Mouse (Mus musculus): ENCODE measurements around the gene Tex9. TPM values are rescaled to one million over a fixed set of nuclear protein-coding genes. Genes with fewer than 3 reads are reported as not detected.
A peak's percentile ranks its signal among the peaks of the same experiment; 100 is the strongest.

Tex9 gene
- polyA plus RNA-seq, 1 experiment = 14.0 TPM

DNA sequence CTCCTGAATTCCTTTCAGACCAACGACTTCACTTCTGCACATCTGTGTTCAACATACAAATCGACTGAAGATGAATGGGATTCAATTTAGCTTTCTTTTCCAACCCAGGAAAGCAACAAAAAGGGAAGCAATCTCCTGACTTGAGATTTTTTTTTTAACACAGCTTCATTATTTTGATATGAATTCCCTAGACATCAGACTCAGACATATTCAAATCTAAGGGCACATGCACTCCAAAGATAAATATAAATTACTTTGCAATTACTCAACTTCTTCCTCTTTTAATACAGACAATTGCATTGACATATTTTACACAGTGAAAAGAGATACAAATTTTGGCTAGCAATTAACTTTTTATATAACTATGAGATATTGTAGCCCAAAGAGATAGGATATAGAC, 4.7 kb upstream of the Tex9 start:
- no peak overlapping the region for H3K4me3 ChIP-seq (replicated peaks; ENCODE audit: insufficient read depth, low read depth, low read length)
- H3K27me3 ChIP-seq (ENCODE audit: control insufficient read depth, insufficient read depth, low read length) = no peaks in the 10 kb centered on the region
- TF ChIP-seq CTCF (IDR thresholded peaks at IDR 0.05; ENCODE audit: borderline replicate concordance, insufficient read depth, low read depth, low read length) (no peak), POLR2A (IDR thresholded peaks at IDR 0.05; ENCODE audit: borderline replicate concordance, insufficient read depth, low read length) (no peak)
- DNase-seq = no peak
- 67% methylated on average over 2 of the region's 2 CpGs for WGBS
- no peak overlapping the region for H3K27ac ChIP-seq (ENCODE audit: insufficient read depth, low read length)
- no peaks in the 10 kb centered on the region for H3K4me1 ChIP-seq (ENCODE audit: control insufficient read depth, insufficient read depth, low read length)

DNA sequence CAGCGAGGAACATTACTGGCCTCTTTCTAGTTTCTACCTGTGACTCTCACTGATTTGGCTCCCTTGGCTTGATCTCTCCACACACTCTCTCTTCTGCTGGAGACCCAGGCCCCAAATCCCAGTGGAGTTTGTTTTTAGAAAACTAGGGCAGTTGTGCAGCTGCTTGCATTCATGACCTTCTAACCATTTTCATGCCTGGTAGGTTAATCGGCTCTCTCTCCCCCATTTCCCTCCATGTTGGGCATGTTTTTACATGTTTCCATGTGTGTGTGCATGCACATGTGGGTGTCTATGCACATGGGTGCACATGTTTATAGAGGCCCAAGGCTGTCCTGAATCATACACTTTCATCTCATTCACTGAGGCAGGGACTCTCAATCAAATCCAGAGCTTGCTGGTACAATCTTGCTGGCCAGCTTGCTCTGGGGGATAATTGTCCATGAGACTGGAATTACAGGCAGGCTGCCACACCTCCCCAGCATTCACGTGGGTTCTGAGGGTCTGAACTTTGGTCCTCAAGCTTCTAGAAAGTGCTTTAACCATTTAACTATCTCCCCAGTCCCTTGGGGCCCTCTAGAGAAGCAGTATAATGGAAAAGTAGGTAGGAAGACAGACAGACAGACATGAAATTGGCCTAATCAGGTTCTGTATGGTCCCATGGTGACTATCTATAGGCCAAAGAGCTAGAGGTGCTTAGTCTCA, 2.1 kb upstream of the Tex9 start:
- H3K4me1 ChIP-seq (ENCODE audit: control insufficient read depth, insufficient read depth, low read length) = no peaks in the 10 kb centered on the region
- 79% methylated on average over 3 of the region's 3 CpGs for WGBS
- H3K27ac ChIP-seq (ENCODE audit: insufficient read depth, low read length) = no peak overlapping the region
- TF ChIP-seq POLR2A (IDR thresholded peaks at IDR 0.05; ENCODE audit: borderline replicate concordance, insufficient read depth, low read length) (no peak), CTCF (IDR thresholded peaks at IDR 0.05; ENCODE audit: borderline replicate concordance, insufficient read depth, low read depth, low read length) (no peak)
- no peaks in the 10 kb centered on the region for H3K27me3 ChIP-seq (ENCODE audit: control insufficient read depth, insufficient read depth, low read length)
- no peak for DNase-seq
- H3K4me3 ChIP-seq (replicated peaks; ENCODE audit: insufficient read depth, low read depth, low read length) = no peak overlapping the region

DNA sequence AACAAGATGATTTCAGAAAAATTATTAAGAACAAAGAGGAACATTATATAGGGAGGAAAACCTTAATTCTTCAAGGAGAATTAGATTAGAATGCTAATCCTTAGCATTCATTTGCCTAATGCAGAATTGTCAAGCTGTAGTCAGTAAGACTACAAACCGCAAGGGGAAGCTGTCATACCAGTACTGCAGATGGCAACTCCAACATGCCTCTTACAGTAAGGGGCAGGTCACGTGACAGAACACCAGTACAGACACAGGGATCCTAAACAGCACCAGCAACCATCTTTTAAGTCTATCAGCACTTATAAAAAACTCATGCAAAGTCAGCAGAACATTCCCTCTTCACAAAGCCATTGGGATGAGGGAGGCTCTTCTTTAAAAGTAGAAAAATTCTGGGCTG, 1.5 kb upstream of the Tex9 start:
- TF ChIP-seq CTCF (IDR thresholded peaks at IDR 0.05; ENCODE audit: borderline replicate concordance, insufficient read depth, low read depth, low read length) (no peak), POLR2A (IDR thresholded peaks at IDR 0.05; ENCODE audit: borderline replicate concordance, insufficient read depth, low read length) (no peak)
- Histone ChIP-seq H3K4me3 (replicated peaks; ENCODE audit: insufficient read depth, low read depth, low read length) (no peak overlapping the region), H3K27ac (ENCODE audit: insufficient read depth, low read length) (no peak overlapping the region), H3K27me3 (ENCODE audit: control insufficient read depth, insufficient read depth, low read length) (no peaks in the 10 kb centered on the region), H3K4me1 (ENCODE audit: control insufficient read depth, insufficient read depth, low read length) (no peaks in the 10 kb centered on the region)
- no peak for DNase-seq
- WGBS = 87% methylated on average over 2 of the region's 2 CpGs

DNA sequence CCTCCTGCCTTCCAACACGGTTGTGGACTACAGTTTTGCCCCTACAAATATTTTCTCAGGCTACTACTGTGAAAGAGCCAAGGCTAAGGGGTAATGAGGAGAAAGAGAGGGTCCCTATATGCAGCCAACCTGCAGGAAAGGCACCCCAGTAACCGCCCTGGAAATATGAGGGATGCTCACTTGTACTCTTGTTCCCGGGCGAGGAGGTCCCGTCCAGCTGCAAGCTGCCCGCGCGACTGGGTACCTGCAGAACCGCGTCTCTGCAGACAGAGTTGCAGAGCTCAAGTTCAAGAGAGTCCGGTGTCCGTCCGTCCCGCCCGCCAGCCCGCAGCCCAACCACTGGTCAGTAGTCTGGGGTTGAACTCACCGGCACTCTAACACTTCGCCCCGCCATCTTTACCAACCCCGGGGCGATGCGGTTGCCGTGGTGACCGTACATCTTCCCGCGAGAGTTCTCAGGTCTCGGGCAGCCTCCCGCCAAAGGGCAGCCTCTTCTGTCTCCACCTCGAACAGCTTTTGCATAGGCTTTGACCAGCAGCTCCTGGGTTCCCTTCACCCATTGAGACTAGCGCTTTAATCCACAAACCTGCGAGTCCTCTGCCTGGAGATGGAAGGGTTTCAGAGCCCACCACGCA, 336 bp downstream of the Tex9 start:
- H3K27ac ChIP-seq (ENCODE audit: insufficient read depth, low read length) = peak overlapping the region; percentile 60; the same call in 1 of the 2 replicates
- TF ChIP-seq CTCF (IDR thresholded peaks at IDR 0.05; ENCODE audit: borderline replicate concordance, insufficient read depth, low read depth, low read length) (no peak), POLR2A (IDR thresholded peaks at IDR 0.05; ENCODE audit: borderline replicate concordance, insufficient read depth, low read length) (peak; percentile 85; the same call in 1 of the 2 replicates)
- H3K4me1 ChIP-seq (ENCODE audit: control insufficient read depth, insufficient read depth, low read length) = no peaks in the 10 kb centered on the region
- peak overlapping the region; percentile 81 for H3K4me3 ChIP-seq (replicated peaks; ENCODE audit: insufficient read depth, low read depth, low read length)
- H3K27me3 ChIP-seq (ENCODE audit: control insufficient read depth, insufficient read depth, low read length) = no peaks in the 10 kb centered on the region
- 1% methylated on average over 32 of the region's 32 CpGs for WGBS
- DNase-seq = peak; percentile 89 to 90

DNA sequence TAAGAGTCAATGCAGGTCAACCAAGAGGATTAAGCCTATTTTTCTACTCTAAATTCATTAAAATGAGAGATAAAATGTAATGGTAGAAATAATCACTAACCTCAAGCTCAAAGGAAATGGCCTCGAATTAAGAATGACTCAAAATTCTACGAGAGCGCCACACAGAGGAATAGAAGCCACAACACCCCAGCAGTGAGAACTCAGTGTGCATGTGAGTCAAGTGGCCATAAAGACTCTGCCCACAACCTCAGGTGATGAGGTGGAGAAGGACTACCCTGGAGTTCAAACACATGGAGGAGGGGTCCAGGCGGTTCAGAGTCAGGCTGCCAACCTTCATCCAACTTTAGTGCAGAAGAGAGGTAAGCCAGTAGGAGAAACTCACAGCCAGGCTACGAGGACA, 2.9 kb downstream of the Tex9 start:
- H3K27ac ChIP-seq (ENCODE audit: insufficient read depth, low read length) = no peak overlapping the region
- no peak overlapping the region for H3K4me3 ChIP-seq (replicated peaks; ENCODE audit: insufficient read depth, low read depth, low read length)
- 93% methylated on average over 5 of the region's 5 CpGs for WGBS
- DNase-seq = no peak
- H3K27me3 ChIP-seq (ENCODE audit: control insufficient read depth, insufficient read depth, low read length) = no peaks in the 10 kb centered on the region
- TF ChIP-seq POLR2A (IDR thresholded peaks at IDR 0.05; ENCODE audit: borderline replicate concordance, insufficient read depth, low read length) (no peak), CTCF (IDR thresholded peaks at IDR 0.05; ENCODE audit: borderline replicate concordance, insufficient read depth, low read depth, low read length) (no peak)
- H3K4me1 ChIP-seq (ENCODE audit: control insufficient read depth, insufficient read depth, low read length) = no peaks in the 10 kb centered on the region

DNA sequence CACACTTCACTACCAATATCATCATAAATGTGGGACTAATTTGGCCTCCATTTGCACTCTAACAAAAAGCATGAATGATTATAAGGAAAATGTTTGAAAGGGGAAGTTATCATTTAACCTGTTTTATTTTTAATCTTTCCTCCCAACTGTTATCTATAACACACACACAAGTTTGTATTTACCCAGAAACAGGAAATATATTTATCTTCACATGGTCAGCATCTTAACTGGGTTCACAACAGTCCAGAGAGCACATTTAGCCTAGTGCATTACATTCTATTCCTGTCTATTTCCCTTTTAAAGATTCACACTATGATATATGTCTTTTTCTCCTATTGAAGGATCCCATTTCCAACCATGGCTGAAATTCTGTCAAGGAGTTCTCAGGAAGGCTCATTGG, 3.5 kb downstream of the Tex9 start:
- Histone ChIP-seq H3K4me3 (replicated peaks; ENCODE audit: insufficient read depth, low read depth, low read length) (no peak overlapping the region), H3K27ac (ENCODE audit: insufficient read depth, low read length) (no peak overlapping the region), H3K4me1 (ENCODE audit: control insufficient read depth, insufficient read depth, low read length) (no peaks in the 10 kb centered on the region), H3K27me3 (ENCODE audit: control insufficient read depth, insufficient read depth, low read length) (no peaks in the 10 kb centered on the region)
- TF ChIP-seq CTCF (IDR thresholded peaks at IDR 0.05; ENCODE audit: borderline replicate concordance, insufficient read depth, low read depth, low read length) (no peak), POLR2A (IDR thresholded peaks at IDR 0.05; ENCODE audit: borderline replicate concordance, insufficient read depth, low read length) (no peak)
- DNase-seq = no peak

DNA sequence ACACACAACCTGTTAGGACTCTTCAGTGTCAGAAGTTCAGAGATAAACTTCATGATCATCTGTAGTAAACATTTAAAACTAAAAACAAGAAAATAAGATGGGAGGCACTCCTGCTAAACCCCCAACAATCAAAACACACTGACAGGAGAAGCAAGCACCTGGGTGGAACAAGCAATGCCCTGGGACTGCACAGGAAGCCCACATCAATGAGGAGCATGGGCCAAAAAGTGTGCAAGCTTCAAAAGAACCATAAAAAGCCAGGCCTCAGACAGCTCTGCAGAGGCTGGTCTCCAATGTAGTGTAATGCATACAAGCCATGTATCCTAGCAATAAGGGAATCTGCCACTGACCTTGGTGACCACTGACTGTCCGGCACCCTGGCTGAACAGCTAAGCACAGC, 12.7 kb downstream of the Tex9 start:
- Histone ChIP-seq H3K4me1 (ENCODE audit: control insufficient read depth, insufficient read depth, low read length) (no peaks in the 10 kb centered on the region; the same call in 1 of the 2 replicates), H3K4me3 (replicated peaks; ENCODE audit: insufficient read depth, low read depth, low read length) (no peak overlapping the region), H3K27ac (ENCODE audit: insufficient read depth, low read length) (no peak overlapping the region), H3K27me3 (ENCODE audit: control insufficient read depth, insufficient read depth, low read length) (no peaks in the 10 kb centered on the region)
- no peak for TF ChIP-seq POLR2A (IDR thresholded peaks at IDR 0.05; ENCODE audit: borderline replicate concordance, insufficient read depth, low read length)
- TF ChIP-seq CTCF (IDR thresholded peaks at IDR 0.05; ENCODE audit: borderline replicate concordance, insufficient read depth, low read depth, low read length) = no peak
- no peak for DNase-seq
- 87% methylated on average over 1 of the region's 1 CpGs for WGBS

DNA sequence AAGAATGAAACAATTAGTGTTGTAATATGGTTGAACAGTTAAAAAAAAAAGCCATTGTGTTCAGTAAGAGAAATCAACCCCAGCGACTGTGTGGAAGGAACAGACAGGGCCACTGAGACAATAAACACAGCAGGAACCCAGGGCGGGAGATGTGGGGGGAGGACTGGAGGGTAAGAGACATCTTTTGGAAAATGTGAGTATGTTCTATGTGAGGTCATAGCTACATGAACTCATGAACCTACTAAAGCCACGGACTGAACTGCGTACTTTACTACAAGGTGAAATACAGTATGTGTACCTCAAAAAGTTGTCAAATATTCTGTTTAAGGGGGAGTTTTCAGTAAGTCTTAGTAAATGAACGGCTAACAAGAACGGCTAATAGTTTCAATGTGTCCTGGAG, 14.7 kb downstream of the Tex9 start:
- no peak overlapping the region for H3K27ac ChIP-seq (ENCODE audit: insufficient read depth, low read length)
- no peak for DNase-seq
- TF ChIP-seq CTCF (IDR thresholded peaks at IDR 0.05; ENCODE audit: borderline replicate concordance, insufficient read depth, low read depth, low read length) = no peak
- TF ChIP-seq POLR2A (IDR thresholded peaks at IDR 0.05; ENCODE audit: borderline replicate concordance, insufficient read depth, low read length) = no peak
- H3K4me3 ChIP-seq (replicated peaks; ENCODE audit: insufficient read depth, low read depth, low read length) = no peak overlapping the region
- H3K4me1 ChIP-seq (ENCODE audit: control insufficient read depth, insufficient read depth, low read length) = no peaks in the 10 kb centered on the region; the same call in 1 of the 2 replicates
- no peaks in the 10 kb centered on the region for H3K27me3 ChIP-seq (ENCODE audit: control insufficient read depth, insufficient read depth, low read length)
- 67% methylated on average over 6 of the region's 6 CpGs for WGBS
